In the genomic region with DNA sequence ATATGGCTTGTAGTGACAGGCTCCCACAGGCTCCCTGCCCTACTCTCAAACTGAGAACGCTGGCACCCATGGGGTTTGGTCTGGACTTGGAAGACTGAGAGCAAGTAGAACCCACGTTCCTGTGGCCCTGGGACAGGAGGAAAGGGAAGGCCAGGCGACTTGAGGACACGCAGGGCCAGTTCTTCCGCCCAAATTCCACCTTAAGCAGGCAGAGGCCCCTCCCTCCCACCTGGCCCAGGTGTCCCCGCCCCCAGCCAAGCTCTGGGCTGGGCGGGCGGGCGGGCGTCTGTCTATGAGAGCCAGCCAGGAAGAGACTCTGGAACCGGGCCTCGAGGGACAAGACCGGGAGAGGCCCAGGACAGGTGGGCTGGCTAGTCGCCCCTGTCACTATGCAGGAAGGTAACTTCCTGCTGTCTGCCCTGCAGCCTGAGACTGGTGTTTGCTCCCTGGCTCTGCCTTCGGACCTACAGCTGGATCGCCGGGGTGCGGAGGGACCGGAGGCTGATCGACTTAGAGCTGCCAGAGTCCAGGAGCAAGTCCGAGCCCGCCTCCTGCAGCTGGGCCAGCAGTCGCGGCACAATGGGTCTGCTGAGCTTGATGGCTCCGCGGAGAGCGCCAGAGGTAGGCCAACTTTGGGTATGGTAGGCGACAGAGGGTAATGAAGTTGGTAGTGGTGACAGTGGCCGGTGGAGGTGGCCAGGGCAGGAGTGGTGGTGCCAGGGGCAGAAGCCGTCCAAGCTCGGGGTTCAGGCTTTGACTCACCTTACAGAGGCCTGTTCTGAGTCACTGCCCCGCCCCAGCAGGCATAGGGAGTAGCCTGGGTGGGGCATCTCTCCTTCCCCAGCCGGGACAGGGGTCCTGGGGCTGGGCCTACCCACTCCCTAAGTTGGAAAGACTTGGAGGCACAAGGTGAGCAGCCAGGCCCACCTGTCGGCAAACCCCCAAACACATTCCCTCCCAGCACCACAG, we compare ENCODE assay signal across 7 mouse cellular contexts. TPM values are rescaled to one million over a fixed set of nuclear protein-coding genes. Genes with fewer than 3 reads are reported as not detected.
DNase-seq lines count a peak whose midpoint lies in the region; ATAC-seq and TF ChIP-seq lines count a peak whose summit lies in the region.

No protein-coding gene starts in this region.

- no peak for TF ChIP-seq EP300 in lung, postnatal 0 days (IDR thresholded peaks at IDR 0.05)

- TF ChIP-seq CTCF in E14TG2a.4 (conservative IDR thresholded peaks at IDR 0.05; ENCODE audit: low read length): no peak
- no peak for TF ChIP-seq CTCF in lung, postnatal 0 days (IDR thresholded peaks at IDR 0.05)

- H3K4me2 ChIP-seq in embryonic facial prominence, embryonic 12.5 days (replicated peaks): peak overlapping the region; percentile 32
- H3K4me2 ChIP-seq in lung, postnatal 0 days (replicated peaks; ENCODE audit: low read depth, low read length): peak overlapping the region; percentile 52

- no peaks in the 10 kb centered on the region for H3K36me3 ChIP-seq in E14TG2a.4 (ENCODE audit: insufficient read depth, low read length)
- H3K36me3 ChIP-seq in embryonic facial prominence, embryonic 12.5 days: no peaks in the 10 kb centered on the region
- H3K36me3 ChIP-seq in lung, postnatal 0 days (ENCODE audit: insufficient read depth, low read length): no peaks in the 10 kb centered on the region

- ATAC-seq in embryonic facial prominence, embryonic 12.5 days (ENCODE audit: insufficient number of reproducible peaks, insufficient read depth, low FRiP score, low TSS enrichment): 0 out of 2 replicates have a peak, but pooled peaks have one; percentile 32
- ATAC-seq in lung, postnatal 0 days: peak; percentile 92

- H3K4me3 ChIP-seq in E14TG2a.4 (replicated peaks; ENCODE audit: low read length): peak overlapping the region; percentile 68
- peak overlapping the region; percentile 20 for H3K4me3 ChIP-seq in embryonic facial prominence, embryonic 12.5 days
- H3K4me3 ChIP-seq in lung, postnatal 0 days (ENCODE audit: low read depth, low read length): peak overlapping the region; percentile 34

- H3K9ac ChIP-seq in embryonic facial prominence, embryonic 12.5 days: 0 out of 2 replicates have a peak overlapping the region, but pooled peaks have one; percentile 24
- peak overlapping the region; percentile 34 for H3K9ac ChIP-seq in lung, postnatal 0 days (replicated peaks; ENCODE audit: low read depth)

- H3K27me3 ChIP-seq in E14TG2a.4 (ENCODE audit: insufficient read depth, low read length): peaks cover 33% of the 10 kb centered on the region
- peaks cover 27% of the 10 kb centered on the region for H3K27me3 ChIP-seq in embryonic facial prominence, embryonic 12.5 days
- no peaks in the 10 kb centered on the region for H3K27me3 ChIP-seq in lung, postnatal 0 days (replicated peaks; ENCODE audit: insufficient read depth, low read length)

- DNase-seq in kidney, postnatal 10 days: peak; percentile 65
- peak; percentile 82 for DNase-seq in lung, postnatal 0 days (ENCODE audit: low spot score)
- DNase-seq in thymus, postnatal 36 days: no peak
- no peak for DNase-seq in cerebellum, postnatal 4 days (ENCODE audit: low spot score in 2 of 2)
- DNase-seq in retina, embryonic 14.5 days (ENCODE audit: low spot score): no peak

- no peaks in the 10 kb centered on the region for H3K9me3 ChIP-seq in E14TG2a.4 (ENCODE audit: low read length)
- H3K9me3 ChIP-seq in embryonic facial prominence, embryonic 12.5 days: no peaks in the 10 kb centered on the region
- no peaks in the 10 kb centered on the region for H3K9me3 ChIP-seq in lung, postnatal 0 days (ENCODE audit: low read length)

- H3K27ac ChIP-seq in embryonic facial prominence, embryonic 12.5 days: peak overlapping the region; percentile 25; the same call in 1 of the 2 replicates
- H3K27ac ChIP-seq in lung, postnatal 0 days (ENCODE audit: low read length): peak overlapping the region; percentile 63

- H3K4me1 ChIP-seq in E14TG2a.4 (replicated peaks; ENCODE audit: low read depth, low read length): peaks cover 60% of the 10 kb centered on the region
- 0 out of 2 replicates have a peak, but pooled peaks cover 5% of the 10 kb centered on the region for H3K4me1 ChIP-seq in embryonic facial prominence, embryonic 12.5 days
- H3K4me1 ChIP-seq in lung, postnatal 0 days (ENCODE audit: insufficient read depth, low read depth, low read length): no peaks in the 10 kb centered on the region

- WGBS in embryonic facial prominence, embryonic 12.5 days: 17% methylated on average over 31 of the region's 34 CpGs
- 22% methylated on average over 32 of the region's 34 CpGs for WGBS in lung, postnatal 0 days

RNA-seq across cellular contexts. Expression of gene Pkp3, which starts 1.7 kb away (rescaled TPM):
- polyA plus RNA-seq in embryonic facial prominence, embryonic 12.5 days (2016; fragmentation: Nextera tagmentation; extraction: Ambion mirVana): 13.3 and 16.2 TPM in 2 replicates
- polyA plus RNA-seq in lung, postnatal 0 days (2015; fragmentation: Nextera tagmentation; extraction: Ambion mirVana): 14.4 and 15.3 TPM in 2 replicates

RNA-seq across cellular contexts. Expression of gene B4galnt4, which starts 18.9 kb away (rescaled TPM):
- 35.2 and 39.2 TPM in 2 replicates for polyA plus RNA-seq in embryonic facial prominence, embryonic 12.5 days (2016; fragmentation: Nextera tagmentation; extraction: Ambion mirVana)
- 0.13 and 0.20 TPM in 2 replicates for polyA plus RNA-seq in lung, postnatal 0 days (2015; fragmentation: Nextera tagmentation; extraction: Ambion mirVana)

RNA-seq across cellular contexts. Expression of gene Sigirr, which starts 20.6 kb away (rescaled TPM):
- 1.9 and 3.0 TPM in 2 replicates for polyA plus RNA-seq in embryonic facial prominence, embryonic 12.5 days (2016; fragmentation: Nextera tagmentation; extraction: Ambion mirVana)
- 27.1 and 30.5 TPM in 2 replicates for polyA plus RNA-seq in lung, postnatal 0 days (2015; fragmentation: Nextera tagmentation; extraction: Ambion mirVana)

RNA-seq across cellular contexts. Expression of gene Ano9, which starts 37.8 kb away (rescaled TPM):
- 2.2 and 2.5 TPM in 2 replicates for polyA plus RNA-seq in embryonic facial prominence, embryonic 12.5 days (2016; fragmentation: Nextera tagmentation; extraction: Ambion mirVana)
- 1.5 and 3.1 TPM in 2 replicates for polyA plus RNA-seq in lung, postnatal 0 days (2015; fragmentation: Nextera tagmentation; extraction: Ambion mirVana)

RNA-seq across cellular contexts. Expression of gene Ptdss2, which starts 42.4 kb away (rescaled TPM):
- 82.2 and 84.7 TPM in 2 replicates for polyA plus RNA-seq in embryonic facial prominence, embryonic 12.5 days (2016; fragmentation: Nextera tagmentation; extraction: Ambion mirVana)
- 39.1 and 45.7 TPM in 2 replicates for polyA plus RNA-seq in lung, postnatal 0 days (2015; fragmentation: Nextera tagmentation; extraction: Ambion mirVana)

Comparison
In these comparisons a context has a peak if more than half of its experiments do, and no peak if none do; other contexts are left out.
1. DNase-seq: peak in kidney, postnatal 10 days (single experiment) and lung, postnatal 0 days (single experiment); none in thymus, postnatal 36 days (0 of 2), cerebellum, postnatal 4 days (0 of 2) and retina, embryonic 14.5 days (single experiment).
2. RNA of gene B4galnt4, which starts 18.9 kb away (polyA plus RNA-seq): 35.2 to 39.2 TPM in embryonic facial prominence, embryonic 12.5 days; 0.13 to 0.20 TPM in lung, postnatal 0 days; every median in the first group is over 10 times any median in the second.
3. Peak in every context shown above with its lines, with median percentiles within 50 percentile points of each other: H3K4me3 ChIP-seq.